Mouse (Mus musculus) kidney, postnatal 0 days (tissue): ENCODE results near the gene Cdc34b. TPM values are rescaled to one million over a fixed set of nuclear protein-coding genes. Genes with fewer than 3 reads are reported as not detected.
A peak's percentile ranks its signal among the peaks of the same experiment; 100 is the strongest.

ENCODE experiments used
- ATAC-seq: fragments of 200-750 bp; cut with Nextera tagmentation; replicated peaks from 2 replicates; pipeline ENCODE4 v1.8.0; 2017; ENCODE audit warnings: low read depth, moderate number of reproducible peaks, moderate TSS enrichment, moderate library complexity; ENCODE audit not compliant: low FRiP score
- DNase-seq: peaks from one replicate; pipeline ENCODE4 v3.0.0-alpha.2; 2016; ENCODE audit warnings: low spot score
- H3K27ac ChIP-seq: fragments of 300-500 bp; sonication (generic); 2 replicates; pipeline ENCODE4 v1.5.1; 2014; ENCODE audit warnings: mild to moderate bottlenecking
- H3K27me3 ChIP-seq: fragments of 300-500 bp; sonication (generic); 2 replicates; pipeline ENCODE4 v1.6.1; 2014; ENCODE audit warnings: low read length, mixed read lengths; ENCODE audit not compliant: insufficient read depth
- H3K36me3 ChIP-seq: fragments of 300-500 bp; sonication (generic); 2 replicates; pipeline ENCODE4 v1.6.1; 2014; ENCODE audit warnings: low read length, mixed read lengths; ENCODE audit not compliant: insufficient read depth
- H3K4me1 ChIP-seq: fragments of 300-500 bp; sonication (generic); replicated peaks from 2 replicates; pipeline ENCODE4 v1.6.1; 2014; ENCODE audit warnings: antibody characterized with exemption, low read length, mixed read lengths; ENCODE audit not compliant: insufficient read depth
- H3K4me2 ChIP-seq: fragments of 300-500 bp; sonication (generic); 2 replicates; pipeline ENCODE4 v1.6.1; 2014; ENCODE audit warnings: mild to moderate bottlenecking, low read length, moderate library complexity, mixed read lengths
- H3K4me3 ChIP-seq: fragments of 300-500 bp; sonication (generic); replicated peaks from 2 replicates; pipeline ENCODE4 v1.5.1; 2014; ENCODE audit warnings: low read depth, low read length
- H3K9ac ChIP-seq: fragments of 300-500 bp; sonication (generic); 2 replicates; pipeline ENCODE4 v1.6.1; 2014; ENCODE audit warnings: low read depth, low read length
- H3K9me3 ChIP-seq: fragments of 300-500 bp; sonication (generic); replicated peaks from 2 replicates; pipeline ENCODE4 v1.6.1; 2016; ENCODE audit warnings: low read length, inconsistent platforms, mixed read lengths
- CTCF ChIP-seq: IDR thresholded peaks from 2 replicates; pipeline ENCODE4 v1.5.1; 2016; ENCODE audit warnings: antibody characterized with exemption, low read depth, mild to moderate bottlenecking, moderate library complexity
- WGBS: fragments of 180-500 bp; shearing (Covaris S2); extraction: QIAGEN DNeasy Blood & Tissue Kit; methylation state at CpG from one replicate; pipeline ENCODE4 v1.1.7; 2014; 5-methylcytosine and 5-hydroxymethylcytosine counted together
- polyA plus RNA-seq: library from polyadenylated mRNA; unstranded; fragments of >200 nt; fragmentation: Nextera tagmentation; extraction: Ambion mirVana; gene quantifications from 2 replicates; pipeline ENCODE4 v1.2.1, GENCODE M21; 2015

Cdc34b gene
- polyA plus RNA-seq, 1 experiment from 2014 or later, result 0.28 TPM

DNA sequence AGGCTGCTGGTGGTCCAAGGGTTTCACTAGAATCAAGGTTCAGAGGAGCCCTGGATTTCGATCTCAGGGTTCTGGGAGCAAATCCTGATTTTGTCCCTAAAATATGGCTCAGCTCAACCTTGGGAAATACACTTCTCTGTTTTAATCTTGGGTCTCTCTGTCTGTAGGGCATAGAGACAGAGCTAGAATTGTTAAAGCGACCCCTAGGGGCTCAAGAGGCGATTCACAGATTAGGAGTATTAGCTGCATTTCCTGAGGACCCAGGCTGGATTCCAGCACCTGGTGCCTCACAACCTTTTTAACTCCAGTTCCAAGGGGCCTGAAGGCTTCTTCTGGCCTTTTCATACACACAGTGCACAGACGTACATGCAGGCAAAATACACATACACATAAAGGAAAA lies 12.0 kb upstream of the Cdc34b start:
- Histone ChIP-seq H3K27ac (no peak overlapping the region), H3K4me1 (no peaks in the 10 kb centered on the region), H3K4me2 (no peak overlapping the region), H3K4me3 (no peak overlapping the region), H3K27me3 (no peaks in the 10 kb centered on the region), H3K9ac (no peak overlapping the region), H3K9me3 (no peaks in the 10 kb centered on the region), H3K36me3 (no peaks in the 10 kb centered on the region)
- ATAC-seq (no peak), DNase-seq (no peak)
- TF ChIP-seq CTCF, result peak; percentile 41; the same call in 1 of the 2 replicates
- 30% methylated on average over 4 of the region's 4 CpGs for WGBS

DNA sequence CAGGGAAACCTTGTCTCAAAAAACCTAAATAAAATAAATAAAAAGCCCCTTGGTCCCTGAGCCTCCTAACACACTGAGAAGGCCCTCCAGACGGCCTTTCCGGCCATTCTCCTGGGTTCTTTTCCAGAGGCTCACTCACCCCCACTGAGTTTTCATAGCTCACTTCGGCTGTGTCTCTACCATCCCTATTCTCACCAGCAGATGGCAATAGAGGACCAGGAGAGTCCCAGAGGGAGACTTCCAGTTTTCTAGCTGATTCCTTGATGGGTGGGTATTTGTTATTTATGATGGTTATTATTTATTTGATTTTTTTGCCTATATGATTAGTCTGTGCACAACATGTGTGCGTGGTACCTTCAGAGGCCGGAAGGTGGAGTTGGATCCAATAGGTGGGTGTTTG lies 11.3 kb upstream of the Cdc34b start:
- 23% methylated on average over 5 of the region's 5 CpGs for WGBS
- Histone ChIP-seq H3K27me3 (no peaks in the 10 kb centered on the region), H3K4me1 (no peaks in the 10 kb centered on the region), H3K9ac (no peak overlapping the region), H3K4me3 (no peak overlapping the region), H3K27ac (no peak overlapping the region), H3K36me3 (no peaks in the 10 kb centered on the region), H3K9me3 (no peaks in the 10 kb centered on the region), H3K4me2 (no peak overlapping the region)
- peak; percentile 82 for DNase-seq
- no peak for ATAC-seq
- TF ChIP-seq CTCF, result peak; percentile 92

DNA sequence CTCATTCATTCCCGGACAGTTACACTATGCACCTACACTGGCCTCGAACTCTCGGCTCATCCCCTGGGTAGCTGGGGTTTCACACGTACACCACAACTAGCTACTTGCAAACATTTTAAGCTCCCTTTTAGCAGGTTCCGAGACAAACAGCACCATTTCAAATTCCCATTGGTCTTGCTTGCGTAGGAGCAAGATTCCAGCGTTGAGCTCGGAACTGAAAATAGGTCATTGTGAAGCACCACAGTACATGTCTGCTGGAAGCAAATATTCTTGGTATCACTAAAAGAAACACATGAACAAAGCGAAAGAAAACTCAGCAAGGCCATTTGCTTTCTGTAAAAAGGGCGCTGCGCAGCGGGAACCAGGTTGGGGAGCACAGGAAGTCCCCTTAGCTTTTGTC lies 10.4 kb upstream of the Cdc34b start:
- no peak overlapping the region for H3K9ac ChIP-seq
- no peak overlapping the region for H3K4me3 ChIP-seq
- no peaks in the 10 kb centered on the region for H3K27me3 ChIP-seq
- no peaks in the 10 kb centered on the region for H3K4me1 ChIP-seq
- H3K27ac ChIP-seq, result no peak overlapping the region
- no peak for TF ChIP-seq CTCF
- 89% methylated on average over 12 of the region's 12 CpGs for WGBS
- ATAC-seq (no peak), DNase-seq (no peak)
- H3K9me3 ChIP-seq, result no peaks in the 10 kb centered on the region
- no peak overlapping the region for H3K4me2 ChIP-seq
- H3K36me3 ChIP-seq, result no peaks in the 10 kb centered on the region

GRCm38 (mm10) chr11:94732773-94733172 lies 8.8 kb upstream of the Cdc34b start:
- 0 out of 2 replicates have a peak, but pooled peaks have one; percentile 46 for ATAC-seq
- H3K4me3 ChIP-seq, result no peak overlapping the region
- H3K4me1 ChIP-seq, result no peaks in the 10 kb centered on the region
- DNase-seq, result no peak
- peak; percentile 66 for TF ChIP-seq CTCF
- no peak overlapping the region for H3K9ac ChIP-seq
- H3K36me3 ChIP-seq, result no peaks in the 10 kb centered on the region
- no peaks in the 10 kb centered on the region for H3K9me3 ChIP-seq
- no peak overlapping the region for H3K27ac ChIP-seq
- 43% methylated on average over 8 of the region's 8 CpGs for WGBS
- no peak overlapping the region for H3K4me2 ChIP-seq
- no peaks in the 10 kb centered on the region for H3K27me3 ChIP-seq

DNA sequence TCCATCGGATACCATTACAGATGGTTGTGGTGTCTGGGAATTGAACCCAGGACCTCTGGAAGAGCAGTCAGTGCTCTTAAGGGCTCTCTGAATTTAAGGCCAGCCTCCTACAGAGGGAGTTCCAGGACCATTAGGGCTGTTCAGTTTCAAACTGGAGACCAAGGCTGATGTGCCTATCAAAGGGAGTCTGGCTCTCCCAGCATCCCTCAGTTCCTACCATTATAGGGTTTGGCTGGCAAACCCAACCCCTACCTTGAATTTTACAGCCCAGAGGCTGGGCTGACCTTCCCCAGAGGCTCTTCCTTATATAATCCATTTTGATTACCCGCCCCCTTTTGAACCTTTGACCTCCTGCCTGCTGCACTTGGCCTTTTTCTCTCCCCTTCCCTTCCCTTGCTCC lies 5.8 kb upstream of the Cdc34b start:
- Histone ChIP-seq H3K4me2 (no peak overlapping the region), H3K9ac (no peak overlapping the region), H3K27me3 (no peaks in the 10 kb centered on the region), H3K27ac (no peak overlapping the region), H3K36me3 (no peaks in the 10 kb centered on the region), H3K4me1 (no peaks in the 10 kb centered on the region), H3K9me3 (no peaks in the 10 kb centered on the region), H3K4me3 (no peak overlapping the region)
- no peak for TF ChIP-seq CTCF
- 60% methylated on average over 2 of the region's 2 CpGs for WGBS
- DNase-seq, result no peak
- ATAC-seq, result no peak

DNA sequence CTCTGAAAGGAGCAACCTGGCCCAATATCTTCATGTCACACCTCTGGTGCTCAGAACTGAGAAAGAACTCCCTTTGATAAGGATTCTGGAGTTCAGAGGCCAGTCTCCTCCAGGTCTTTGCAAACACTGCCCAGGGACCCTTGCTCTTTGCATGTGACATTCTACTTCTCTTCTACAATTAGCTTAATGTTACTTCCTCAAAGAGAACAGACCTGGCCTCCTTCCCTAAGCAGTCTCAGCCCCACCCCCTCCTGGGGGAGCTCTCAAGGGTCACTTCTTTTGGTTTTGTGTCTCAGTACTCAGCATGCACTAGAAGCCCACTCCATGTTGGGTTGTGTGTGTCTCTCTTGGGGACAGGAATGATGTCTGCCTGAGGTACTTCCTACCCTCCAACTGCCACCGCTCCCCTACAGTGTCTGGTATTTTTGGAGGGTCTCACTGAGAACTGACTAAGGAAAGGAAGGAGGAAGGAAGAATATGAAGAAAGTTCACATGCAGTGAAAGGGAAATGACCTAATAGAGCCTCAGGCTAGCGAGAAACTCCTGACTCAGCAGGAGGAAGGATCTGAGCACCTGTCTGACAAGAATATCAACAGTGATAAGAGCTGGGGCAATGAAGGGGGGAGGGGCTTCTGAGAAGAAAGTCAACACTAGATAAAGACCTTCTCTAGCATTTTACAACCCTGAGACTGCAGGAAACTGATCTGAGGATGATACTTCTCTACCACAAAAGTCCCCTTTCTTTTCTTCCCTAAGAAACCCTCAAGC lies 11.5 kb downstream of the Cdc34b start:
- 41% methylated on average over 2 of the region's 2 CpGs for WGBS
- DNase-seq, result no peak

More for the DNA sequence above, 11.5 kb downstream of the Cdc34b start:
- Histone ChIP-seq H3K9me3 (no peaks in the 10 kb centered on the region), H3K27ac (no peak overlapping the region), H3K27me3 (no peaks in the 10 kb centered on the region), H3K4me1 (no peaks in the 10 kb centered on the region), H3K9ac (no peak overlapping the region), H3K4me3 (no peak overlapping the region), H3K4me2 (no peak overlapping the region), H3K36me3 (no peaks in the 10 kb centered on the region)
- no peak for TF ChIP-seq CTCF
- no peak for ATAC-seq
